Mouse (Mus musculus) kidney, adult 2 months (tissue): ENCODE data around the gene Mcf2l.

ENCODE experiments used
- CTCF ChIP-seq: fragments of 200-500 bp; conservative IDR thresholded peaks from 2 replicates; pipeline ENCODE4 v1.5.1; 2011; ENCODE audit warnings: low read depth, mild to moderate bottlenecking, control low read depth, low read length, moderate library complexity, mixed read lengths; ENCODE audit not compliant: insufficient read depth, insufficient read length
- POLR2A ChIP-seq: fragments of 200-500 bp; IDR thresholded peaks from one replicate; pipeline ENCODE4 v1.6.1; 2011; ENCODE audit warnings: low read depth, low read length, control low read depth

GRCm38 (mm10) chr8:12883051-12884004 is 9.7 kb downstream of the Mcf2l start:
- TF ChIP-seq POLR2A (no peak), CTCF (no peak)
